Mouse (Mus musculus) left cerebral cortex, adult 2 months (tissue): ENCODE results near the gene Rnf181. TPM values are rescaled to one million over a fixed set of nuclear protein-coding genes. Genes with fewer than 3 reads are reported as not detected.

Experiments used
- DNase-seq, 2 experiments: peaks; one replicate each; pipeline ENCODE4 v3.0.0; 2021 to 2022; ENCODE audit warnings: low spot score in 2 of 2, mixed read lengths in 1 of 2; ENCODE audit errors: extremely low spot score in 1 of 2
- H3K27ac ChIP-seq: fragments of 200-600 bp; 2 replicates; pipeline ENCODE4 v1.8.1; 2022
- H3K4me3 ChIP-seq: fragments of 200-600 bp; 2 replicates; pipeline ENCODE4 v1.8.1; 2022
- CTCF ChIP-seq: fragments of 200-600 bp; IDR thresholded peaks from 2 replicates; pipeline ENCODE4 v1.8.1; 2022; ENCODE audit warnings: antibody characterized with exemption, mild to moderate bottlenecking, moderate library complexity
- intact Hi-C: fragments of 180-260 bp; cut with DNase I; formaldehyde crosslinking; loops from one replicate; pipeline ENCODE4 v1.15.1; 2025
- total RNA-seq, 2 experiments: library from RNA; stranded (reverse); gene quantifications; 2 replicates each; pipeline ENCODE4 v1.2.3; 2021

The Rnf181 gene
- total RNA-seq, 2 experiments from 2014 or later: 75.7 to 75.9 TPM

- peak within 1 kb of the TSS; percentile 92 for H3K27ac ChIP-seq
- TF ChIP-seq CTCF: no peak
- peak; percentile 93 to 95 for DNase-seq
- peak within 1 kb of the TSS; percentile 96 for H3K4me3 ChIP-seq
- intact Hi-C loops: no loop called here
Measured at GRCm38 (mm10) chr6:72345074-72345567, 21.6 kb downstream of the Rnf181 start, which contains the start of gene Usp39. TSS of gene Usp39 (minus strand) at chr6:72345184.

- TF ChIP-seq CTCF: no peak
- peak overlapping the region; percentile 92 for H3K27ac ChIP-seq
- intact Hi-C loops: no loop called here
Measured at GRCm38 (mm10) chr6:72344396-72345073, 22.2 kb downstream of the Rnf181 start.

DNA sequence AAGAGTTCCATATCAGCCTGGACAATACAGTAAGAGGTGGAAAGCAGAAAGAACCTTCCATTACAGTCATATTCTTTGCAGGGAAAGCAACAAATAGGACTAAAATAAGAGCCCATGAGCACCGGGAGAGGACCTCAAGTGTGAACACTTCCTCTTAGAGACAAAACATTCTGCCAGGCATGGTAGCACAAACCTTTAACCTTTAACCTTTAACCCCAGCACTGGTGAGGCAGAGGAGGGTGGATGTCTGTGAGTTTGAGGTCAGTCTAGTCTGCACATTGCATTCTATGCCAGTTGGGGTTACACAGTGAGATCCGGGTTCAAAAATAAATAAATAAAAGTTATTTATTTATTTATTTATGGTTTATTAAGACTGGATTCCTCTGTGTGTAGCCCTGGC, 26.3 kb downstream of the Rnf181 start:
- TF ChIP-seq CTCF: no peak
- Histone ChIP-seq H3K27ac (no peak overlapping the region), H3K4me3 (no peak overlapping the region)
- no peak for DNase-seq
- intact Hi-C loops: no loop called here

More at GRCm38 (mm10) chr6:72344396-72345073, 22.2 kb downstream of the Rnf181 start:
- DNase-seq: no peak
- H3K4me3 ChIP-seq: peak overlapping the region; percentile 96

DNA sequence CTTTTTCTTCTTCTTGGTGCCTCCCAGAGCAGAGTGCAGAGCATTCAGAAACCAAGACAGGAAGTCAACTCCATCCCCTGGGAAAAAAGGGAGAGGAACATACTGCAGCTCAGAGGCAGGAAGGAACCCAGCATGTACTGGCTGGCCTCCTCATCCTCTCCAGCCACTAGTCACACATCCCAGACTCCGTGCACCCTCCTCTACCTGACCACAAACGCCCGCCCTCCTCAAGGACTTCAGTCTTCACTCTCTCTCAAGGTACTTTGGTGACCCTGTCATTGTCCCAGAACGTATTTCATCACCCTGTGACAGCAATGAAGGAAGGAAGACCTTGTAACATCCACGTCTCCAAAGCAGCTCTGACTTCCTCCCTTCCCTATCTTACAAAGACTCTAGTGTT, 33.6 kb downstream of the Rnf181 start:
- intact Hi-C loops: loop anchor here (10.0 kb wide), 1 partner anchor 428 kb away; the partner anchor contains the start of genes Polr1a and Ptcd3
- no peak for DNase-seq
- no peak overlapping the region for H3K4me3 ChIP-seq
- no peak for TF ChIP-seq CTCF
- no peak overlapping the region for H3K27ac ChIP-seq

- H3K27ac ChIP-seq: no peak overlapping the region
- no peak for DNase-seq
- intact Hi-C loops: loop anchor here (10.0 kb wide), 1 partner anchor 425 kb away; the partner anchor contains the start of genes Polr1a and Ptcd3
- H3K4me3 ChIP-seq: no peak overlapping the region
- TF ChIP-seq CTCF: no peak
Measured at GRCm38 (mm10) chr6:72330133-72330532, 36.6 kb downstream of the Rnf181 start.

DNA sequence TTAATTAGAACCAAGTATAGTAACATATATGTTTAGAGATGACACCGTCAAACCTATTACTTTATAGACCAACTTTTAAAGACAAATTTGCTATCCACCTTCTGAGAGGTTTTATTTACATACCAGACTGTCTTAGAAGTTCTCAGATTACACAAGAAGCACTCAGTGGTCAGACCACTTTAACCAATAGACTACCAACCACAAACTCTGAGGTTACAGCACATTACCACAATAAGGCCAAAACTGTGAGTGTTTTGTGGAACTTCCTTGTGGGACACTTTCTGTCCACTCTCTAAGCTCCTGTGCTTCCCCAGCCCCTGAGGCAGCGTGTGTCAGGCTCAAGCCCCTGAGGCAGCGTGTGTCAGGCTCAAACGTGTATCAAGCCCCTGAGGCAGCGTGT, 37.7 kb downstream of the Rnf181 start:
- H3K27ac ChIP-seq: no peak overlapping the region
- H3K4me3 ChIP-seq: no peak overlapping the region
- no peak for TF ChIP-seq CTCF
- no peak for DNase-seq
- intact Hi-C loops: loop anchor here (10.0 kb wide), 1 partner anchor 464 kb away; no protein-coding TSS in a partner anchor

DNA sequence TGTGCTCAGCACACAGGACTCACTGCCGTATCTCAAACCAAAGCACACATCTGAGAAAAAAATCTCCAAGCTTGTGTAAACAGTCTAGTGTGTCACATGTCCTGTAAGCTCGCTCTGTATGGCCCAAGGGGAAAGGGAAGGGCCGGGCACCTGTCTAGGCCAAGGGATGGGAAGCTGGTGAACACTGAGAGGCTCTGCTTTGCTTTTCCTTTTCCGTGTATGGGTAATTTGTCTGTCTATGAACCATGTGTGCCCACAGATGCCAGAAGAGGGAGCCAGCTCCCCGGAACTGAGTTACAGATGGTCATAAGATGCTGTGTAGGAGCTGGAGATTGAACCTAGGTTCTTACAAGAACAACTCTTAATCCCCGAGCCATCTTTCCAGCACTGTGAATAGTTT, 40.5 kb downstream of the Rnf181 start:
- TF ChIP-seq CTCF: peak; percentile 47
- DNase-seq: peak; percentile 27 to 38
- H3K4me3 ChIP-seq: no peak overlapping the region
- no peak overlapping the region for H3K27ac ChIP-seq
- intact Hi-C loops: loop anchor here (10.0 kb wide), 1 partner anchor 461 kb away; no protein-coding TSS in a partner anchor

DNA sequence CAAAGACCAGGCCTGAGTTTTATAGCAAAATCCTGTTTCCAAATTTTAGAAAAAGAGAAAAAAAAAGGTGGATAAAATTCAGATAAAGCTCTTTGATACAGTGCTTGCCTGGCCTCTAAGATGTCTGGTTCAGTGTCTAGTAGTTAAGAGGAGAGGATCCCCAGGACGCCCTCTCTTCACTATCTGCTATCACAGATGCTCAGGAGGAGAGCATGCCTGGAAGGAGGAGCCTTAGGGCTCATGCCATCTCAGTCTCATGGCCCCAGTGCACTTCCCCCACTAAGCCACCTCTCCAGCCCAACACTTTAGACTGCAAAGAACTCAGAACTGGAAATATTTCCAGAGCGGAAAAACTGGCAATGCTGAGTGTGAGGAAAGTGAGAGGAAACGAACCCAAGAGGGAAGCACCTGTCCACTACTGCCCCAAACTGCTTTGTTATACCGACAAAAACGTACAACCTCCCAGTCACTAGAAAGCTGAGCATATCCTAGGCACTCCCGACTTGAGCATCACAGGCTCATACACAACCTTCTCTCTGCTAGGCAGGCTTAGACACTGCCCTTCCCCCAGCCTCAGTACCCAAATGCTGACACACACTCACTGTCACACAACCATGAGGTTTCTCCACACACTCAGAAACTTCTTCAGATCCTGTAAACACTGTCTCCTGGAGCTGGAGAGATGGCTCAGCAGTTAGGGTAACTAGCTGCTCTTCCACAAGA, 42.8 kb downstream of the Rnf181 start:
- intact Hi-C loops: loop anchor here (10.0 kb wide), 1 partner anchor 459 kb away; no protein-coding TSS in a partner anchor
- no peak overlapping the region for H3K4me3 ChIP-seq
- TF ChIP-seq CTCF: no peak
- no peak for DNase-seq
- H3K27ac ChIP-seq: no peak overlapping the region

- no peak for TF ChIP-seq CTCF
- intact Hi-C loops: loop anchor here (10.0 kb wide), 1 partner anchor 458 kb away; no protein-coding TSS in a partner anchor
- Histone ChIP-seq H3K4me3 (no peak overlapping the region), H3K27ac (no peak overlapping the region)
- no peak for DNase-seq
Measured at GRCm38 (mm10) chr6:72322936-72323335, 43.8 kb downstream of the Rnf181 start.

GRCm38 (mm10) chr6:72319019-72319418, 47.7 kb downstream of the Rnf181 start:
- peak; percentile 61 for TF ChIP-seq CTCF
- Histone ChIP-seq H3K4me3 (no peak overlapping the region), H3K27ac (peak overlapping the region; percentile 42; the same call in 1 of the 2 replicates)
- intact Hi-C loops: no loop called here
- peak; percentile 47 to 58 for DNase-seq

DNA sequence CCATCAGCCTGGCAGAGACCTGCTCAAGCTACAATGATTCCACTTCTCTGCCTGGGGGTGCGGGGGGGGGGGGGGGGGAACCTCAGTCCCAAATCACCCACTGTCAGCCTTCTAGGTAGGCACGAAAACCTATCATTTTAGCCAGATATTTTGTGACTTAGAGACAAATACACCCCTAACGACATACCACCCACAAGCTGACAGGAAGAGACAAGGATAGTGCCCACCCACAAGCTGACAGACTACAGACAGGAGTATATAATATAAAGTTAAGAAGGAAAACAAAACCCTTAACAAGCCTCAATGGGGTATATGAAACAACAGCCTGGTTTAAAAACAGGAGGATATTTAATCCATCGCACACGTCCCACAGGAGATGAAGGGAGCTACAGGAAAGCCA, 48.3 kb downstream of the Rnf181 start:
- no peak for TF ChIP-seq CTCF
- intact Hi-C loops: no loop called here

GRCm38 (mm10) chr6:72316044-72316443, 50.7 kb downstream of the Rnf181 start:
- no peak for DNase-seq
- Histone ChIP-seq H3K27ac (no peak overlapping the region), H3K4me3 (no peak overlapping the region)
- TF ChIP-seq CTCF: no peak
- intact Hi-C loops: no loop called here

More for the DNA sequence above, 48.3 kb downstream of the Rnf181 start:
- no peak for DNase-seq
- no peak overlapping the region for H3K4me3 ChIP-seq
- H3K27ac ChIP-seq: peak overlapping the region; percentile 42; the same call in 1 of the 2 replicates
